Mouse (Mus musculus): ENCODE measurements around the gene Ucp3. TPM values are rescaled to one million over a fixed set of nuclear protein-coding genes. Genes with fewer than 3 reads are reported as not detected.

Ucp3 gene
- total and polyA plus RNA-seq, 3 experiments: 0.13 TPM; not detected in 2

DNA sequence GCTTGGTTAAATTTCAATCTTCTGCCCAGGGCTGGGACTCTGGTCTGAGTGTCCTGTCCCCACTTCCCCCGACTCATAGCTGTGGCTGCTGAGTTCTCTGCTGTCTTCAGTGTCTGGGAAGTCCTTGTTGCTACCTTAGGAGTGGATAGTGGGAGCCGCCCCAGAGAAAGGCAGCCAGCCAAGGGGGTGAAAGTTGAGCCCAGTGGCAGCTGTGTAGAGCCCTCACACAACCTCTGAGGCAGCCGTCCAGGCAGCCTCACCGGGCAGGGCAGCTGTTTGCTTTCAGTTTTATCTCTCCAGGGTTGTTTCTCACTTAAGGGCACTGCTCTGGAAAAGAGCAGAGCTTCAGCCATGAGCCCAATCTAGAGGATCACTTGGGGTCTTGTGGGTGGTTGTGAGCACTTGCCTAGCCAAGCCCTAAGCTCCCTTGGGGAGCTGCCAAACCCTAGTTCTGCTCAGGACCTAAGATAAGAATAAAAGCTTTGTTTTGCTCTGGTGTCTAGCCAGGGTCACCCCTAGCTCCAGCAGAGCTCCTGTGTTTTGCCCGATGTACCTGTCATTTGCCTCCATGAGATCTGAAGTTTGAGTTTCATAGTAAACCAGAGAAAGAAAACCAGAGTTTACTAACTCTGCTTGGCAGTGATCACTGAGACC, 7.0 kb upstream of the Ucp3 start:
- Histone ChIP-seq H3K79me2 (replicated peaks; ENCODE audit: control insufficient read depth, extremely low read depth, insufficient read depth, poor library complexity, severe bottlenecking) (no peaks in the 10 kb centered on the region), H3K4me2 (ENCODE audit: insufficient read depth, low read depth, poor library complexity, severe bottlenecking) (no peak overlapping the region), H3K27ac (ENCODE audit: insufficient read depth, low read depth) (no peak overlapping the region), H3K36me3 (replicated peaks in 1 of 2; ENCODE audit: control insufficient read depth in 1 of 2, insufficient read depth in 1 of 2, low read length in 1 of 2) (peaks cover 22 to 93% of the 10 kb centered on the region in 2 experiments), H3K9ac (ENCODE audit: insufficient read depth, low read depth) (no peak overlapping the region), H3K4me3 (replicated peaks in 1 of 3; ENCODE audit: low read depth in 2 of 3, low read length in 2 of 3, poor library complexity in 1 of 3) (no peak overlapping the region), H3K27me3 (replicated peaks) (no peaks in the 10 kb centered on the region), H3K4me1 (ENCODE audit: control insufficient read depth in 1 of 2, insufficient read depth in 2 of 2) (peaks cover 0 to 11% of the 10 kb centered on the region in 2 experiments; a peak in 2 of 4 replicates), H3K9me3 (replicated peaks; ENCODE audit: low read length) (no peaks in the 10 kb centered on the region)
- in situ Hi-C loops (cut with MboI; ENCODE audit: low pct_ligation_motif_present, low pct_unique_long_range_greater_than_20kb, low sequenced_read_pairs) (no loop called here), dilution Hi-C loops (cut with MboI; ENCODE audit: extremely low pct_ligation_motif_present, extremely low pct_unique_long_range_greater_than_20kb, low sequenced_read_pairs) (no loop called here)
- TF ChIP-seq ZC3H11A (IDR thresholded peaks at IDR 0.05; ENCODE audit: low read depth, low read length) (no peak), CHD1 (IDR thresholded peaks at IDR 0.05; ENCODE audit: low read depth, low read length) (no peak), USF2 (conservative IDR thresholded peaks at IDR 0.05; ENCODE audit: low read depth, low read length) (no peak), MYC (IDR thresholded peaks at IDR 0.05; ENCODE audit: low read depth, low read length) (no peak), SIN3A (IDR thresholded peaks at IDR 0.05; ENCODE audit: low read length) (no peak), POLR2A (IDR thresholded peaks at IDR 0.05; ENCODE audit: low read depth, low read length) (no peak), USF1 (IDR thresholded peaks at IDR 0.05; ENCODE audit: low read depth, low read length) (no peak), EP300 (IDR thresholded peaks at IDR 0.05; ENCODE audit: low read length) (no peak), MAX (IDR thresholded peaks at IDR 0.05; ENCODE audit: low read length) (no peak), TCF12 (IDR thresholded peaks at IDR 0.05; ENCODE audit: low read depth, low read length) (no peak), NRF1 (IDR thresholded peaks at IDR 0.05; ENCODE audit: low read depth, low read length) (no peak), CTCF (conservative IDR thresholded peaks at IDR 0.05 in 1 of 2, IDR thresholded peaks at IDR 0.05 in 1 of 2; ENCODE audit: low read depth in 2 of 2, low read length in 2 of 2) (no peak), SMC3 (IDR thresholded peaks at IDR 0.05; ENCODE audit: low read depth, low read length) (no peak), E2F4 (IDR thresholded peaks at IDR 0.05; ENCODE audit: insufficient replicate concordance, low read depth, low read length) (no peak)
- DNase-seq (ENCODE audit: extremely low read depth): no peak

DNA sequence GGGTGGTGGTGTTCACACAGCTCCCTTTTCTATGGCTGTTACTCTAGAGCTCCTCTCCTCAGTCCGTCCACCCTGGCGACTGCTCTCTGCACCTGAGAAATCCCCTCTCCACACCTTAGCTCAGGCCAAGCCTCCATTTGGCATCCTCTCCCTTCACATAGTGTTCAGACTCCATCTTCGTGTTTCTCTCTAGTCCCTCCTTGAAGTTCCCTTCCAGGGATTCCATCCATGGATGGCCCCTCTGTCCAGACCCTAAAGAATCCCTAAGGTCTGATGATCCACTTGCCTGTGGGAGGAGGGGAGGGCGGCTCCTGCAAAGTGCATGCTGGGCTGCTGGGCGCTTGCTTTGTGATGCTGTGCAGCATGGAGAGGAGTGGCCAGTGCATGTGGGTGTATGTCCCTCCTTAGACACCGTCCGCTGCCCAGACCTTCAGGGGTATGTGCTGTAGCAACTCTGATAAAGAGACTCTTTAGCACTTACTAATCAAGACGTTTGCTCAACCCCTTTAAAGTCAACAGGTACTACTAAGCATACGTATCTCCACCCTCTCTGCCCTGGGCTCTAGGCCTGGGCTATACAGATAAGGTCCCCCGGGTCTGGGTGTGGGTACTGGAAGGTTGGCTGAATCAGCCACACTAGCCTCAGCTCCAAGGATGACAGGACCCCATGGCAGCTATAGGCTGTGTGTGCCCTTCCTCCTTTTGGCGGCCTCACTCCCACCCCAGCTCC, 5.8 kb upstream of the Ucp3 start:
- Histone ChIP-seq H3K27ac (ENCODE audit: insufficient read depth, low read depth) (no peak overlapping the region), H3K27me3 (replicated peaks) (no peaks in the 10 kb centered on the region), H3K79me2 (replicated peaks; ENCODE audit: control insufficient read depth, extremely low read depth, insufficient read depth, poor library complexity, severe bottlenecking) (no peaks in the 10 kb centered on the region), H3K9me3 (replicated peaks; ENCODE audit: low read length) (no peaks in the 10 kb centered on the region), H3K4me2 (ENCODE audit: insufficient read depth, low read depth, poor library complexity, severe bottlenecking) (no peak overlapping the region), H3K4me1 (ENCODE audit: control insufficient read depth in 1 of 2, insufficient read depth in 2 of 2) (peaks cover 0 to under 1% of the 10 kb centered on the region in 2 experiments; a peak in 1 of 4 replicates), H3K9ac (ENCODE audit: insufficient read depth, low read depth) (no peak overlapping the region), H3K36me3 (replicated peaks in 1 of 2; ENCODE audit: control insufficient read depth in 1 of 2, insufficient read depth in 1 of 2, low read length in 1 of 2) (peaks cover 22 to 89% of the 10 kb centered on the region in 2 experiments), H3K4me3 (replicated peaks in 1 of 3; ENCODE audit: low read depth in 2 of 3, low read length in 2 of 3, poor library complexity in 1 of 3) (no peak overlapping the region)
- no peak for TF ChIP-seq GABPA (IDR thresholded peaks at IDR 0.05; ENCODE audit: insufficient replicate concordance, low read depth, low read length)
- no peak for TF ChIP-seq BHLHE40 (IDR thresholded peaks at IDR 0.05; ENCODE audit: low read depth, low read length)
- no peak for TF ChIP-seq CHD2 (IDR thresholded peaks at IDR 0.05; ENCODE audit: low read length)
- no peak for TF ChIP-seq IRF4 (IDR thresholded peaks at IDR 0.05; ENCODE audit: low read depth, low read length)
- TF ChIP-seq PAX5 (IDR thresholded peaks at IDR 0.05; ENCODE audit: low read length): no peak
- TF ChIP-seq CTCF (conservative IDR thresholded peaks at IDR 0.05 in 1 of 2, IDR thresholded peaks at IDR 0.05 in 1 of 2; ENCODE audit: low read depth in 2 of 2, low read length in 2 of 2): no peak
- no peak for TF ChIP-seq USF1 (IDR thresholded peaks at IDR 0.05; ENCODE audit: low read depth, low read length)
- no peak for TF ChIP-seq HCFC1 (IDR thresholded peaks at IDR 0.05; ENCODE audit: low read depth, low read length)
- TF ChIP-seq TCF12 (IDR thresholded peaks at IDR 0.05; ENCODE audit: low read depth, low read length): no peak
- no peak for TF ChIP-seq MEF2A (IDR thresholded peaks at IDR 0.05; ENCODE audit: borderline replicate concordance, low read depth, low read length)
- TF ChIP-seq POLR2A (IDR thresholded peaks at IDR 0.05; ENCODE audit: low read depth, low read length): no peak
- TF ChIP-seq CHD1 (IDR thresholded peaks at IDR 0.05; ENCODE audit: low read depth, low read length): no peak
- TF ChIP-seq TBP (conservative IDR thresholded peaks at IDR 0.05; ENCODE audit: low read depth, low read length): no peak
- no peak for TF ChIP-seq NRF1 (IDR thresholded peaks at IDR 0.05; ENCODE audit: low read depth, low read length)
- dilution Hi-C loops (cut with MboI; ENCODE audit: extremely low pct_ligation_motif_present, extremely low pct_unique_long_range_greater_than_20kb, low sequenced_read_pairs): no loop called here
- in situ Hi-C loops (cut with MboI; ENCODE audit: low pct_ligation_motif_present, low pct_unique_long_range_greater_than_20kb, low sequenced_read_pairs): no loop called here
- no peak for DNase-seq (ENCODE audit: extremely low read depth)
